Mouse (Mus musculus) c-Kit-negative CD71-positive TER-119-positive erythroid progenitor cells, embryonic 14.5 days (primary cell): ENCODE data around the gene Rnf157.
"Not testable (repeated sequence)": the region's sequence is repeated elsewhere in the genome, so short reads cannot be mapped to it uniquely, and the experiment has no call there.

ENCODE experiments used
- DNase-seq: peaks from one replicate; pipeline ENCODE4 v3.0.0-alpha.2; 2013; ENCODE audit warnings: low read depth, low spot score

Rnf157 gene

GRCm38 (mm10) chr11:116418194-116418840 is 5.5 kb upstream of the Rnf157 start:
- DNase-seq = no peak

- no peak for DNase-seq
Measured at GRCm38 (mm10) chr11:116417054-116417453, 4.2 kb upstream of the Rnf157 start.

- no peak for DNase-seq
Measured at GRCm38 (mm10) chr11:116416196-116416943, 3.5 kb upstream of the Rnf157 start.

- no peak for DNase-seq
Measured at GRCm38 (mm10) chr11:116413631-116414022, 795 bp upstream of the Rnf157 start.

- DNase-seq = no peak
Measured at GRCm38 (mm10) chr11:116412028-116412827, 604 bp downstream of the Rnf157 start.

DNA sequence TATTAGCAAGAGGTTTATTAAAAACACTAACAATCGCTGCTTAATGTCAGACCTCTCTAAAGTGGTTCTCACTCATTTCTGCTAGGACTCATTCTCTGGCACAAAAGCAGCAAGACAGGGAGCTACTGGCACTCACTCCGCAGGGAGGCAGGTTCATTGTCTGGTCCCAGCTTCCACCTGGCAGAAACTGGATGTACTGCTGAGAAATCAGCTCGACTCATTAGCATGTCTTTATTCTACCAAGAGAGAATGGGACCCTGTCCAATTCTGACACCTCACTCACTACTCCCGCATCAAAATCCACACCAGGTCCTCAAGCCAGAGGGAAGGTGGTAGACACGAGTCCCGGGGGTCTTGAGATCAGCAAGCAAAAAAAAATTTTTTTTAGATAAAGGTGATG is 1.2 kb downstream of the Rnf157 start:
- no peak for DNase-seq

DNA sequence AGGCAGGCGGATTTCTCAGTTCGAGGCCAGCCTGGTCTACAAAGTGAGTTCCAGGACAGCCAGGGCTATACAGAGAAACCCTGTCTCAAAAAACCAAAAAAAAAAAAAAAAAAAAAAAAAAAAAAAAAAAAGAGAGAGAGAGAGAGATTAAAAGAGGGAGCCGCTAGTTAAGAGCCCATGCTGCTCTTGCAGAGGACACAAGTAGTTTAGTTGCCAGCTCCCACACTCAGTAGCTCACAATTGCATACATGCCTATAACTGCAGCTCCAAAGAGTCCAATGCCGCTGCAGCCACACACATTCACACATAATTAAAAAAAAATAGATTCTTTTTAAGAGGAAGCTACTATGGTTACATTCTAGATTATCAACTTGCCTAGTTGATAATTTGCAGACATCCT is 2.4 kb downstream of the Rnf157 start:
- DNase-seq = not testable (repeated sequence)

GRCm38 (mm10) chr11:116409008-116409407 is 3.8 kb downstream of the Rnf157 start:
- no peak for DNase-seq

DNA sequence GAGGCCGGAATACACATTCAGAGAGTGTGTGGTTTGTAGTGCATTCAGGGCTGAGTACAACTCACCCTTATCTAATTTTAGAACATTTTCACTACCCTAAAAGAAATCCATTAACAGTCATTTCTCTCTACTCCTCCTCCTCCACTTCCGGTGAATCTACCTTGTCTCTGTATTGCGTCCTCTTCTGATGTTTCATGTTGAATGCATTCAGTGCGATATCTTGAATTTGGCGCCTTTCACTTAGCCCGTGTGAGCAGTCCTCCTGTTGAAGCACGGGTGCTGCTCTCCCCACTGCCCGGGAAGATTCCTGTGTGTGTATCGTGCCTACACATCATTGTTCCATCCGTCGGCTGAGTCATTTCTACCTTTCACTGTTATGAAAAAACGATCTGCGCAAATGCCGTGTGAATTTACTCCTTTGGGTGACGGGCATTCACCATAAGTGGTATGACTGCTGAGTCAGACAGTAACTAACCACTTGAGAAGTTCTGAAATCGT is 6.6 kb downstream of the Rnf157 start:
- DNase-seq = no peak

DNA sequence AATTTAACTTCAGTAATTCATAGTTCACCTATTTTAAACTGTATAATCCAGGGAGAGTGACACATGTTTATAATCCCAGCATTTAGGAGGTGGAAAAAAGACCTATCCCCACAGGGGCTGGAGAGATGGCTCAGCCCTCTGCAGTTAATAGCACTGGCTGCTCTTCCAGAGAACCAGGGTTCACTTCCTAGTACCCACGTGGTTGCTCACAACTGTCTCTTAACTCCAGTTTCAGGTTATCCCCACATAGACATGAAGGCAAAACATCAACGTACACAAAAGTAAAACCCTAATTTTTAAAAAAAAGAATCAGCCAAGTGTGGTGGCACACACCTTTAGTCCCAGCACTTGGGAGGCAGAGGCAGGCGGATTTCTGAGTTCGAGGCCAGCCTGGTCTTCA is 7.2 kb downstream of the Rnf157 start:
- no peak for DNase-seq

DNA sequence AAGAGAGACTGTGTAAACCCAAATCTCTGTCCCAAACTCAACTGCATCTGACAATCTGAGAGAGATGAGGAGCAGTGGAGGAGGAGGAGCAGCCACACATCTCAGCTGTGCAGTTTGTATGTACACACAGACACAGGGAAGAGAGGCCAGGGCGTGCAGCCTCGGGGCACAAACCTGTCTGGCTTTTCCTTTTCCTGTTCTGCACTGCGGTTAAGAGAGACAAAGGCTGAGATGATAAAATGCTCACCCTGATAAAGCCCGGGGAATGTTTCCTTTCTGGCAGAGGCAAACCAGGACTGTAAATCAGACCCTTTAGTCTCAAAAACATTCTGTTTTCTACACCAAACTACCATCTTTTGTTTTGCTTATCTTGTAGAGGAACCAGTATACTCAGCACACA is 12.3 kb downstream of the Rnf157 start:
- DNase-seq = no peak

GRCm38 (mm10) chr11:116398348-116398677 is 14.5 kb downstream of the Rnf157 start:
- DNase-seq = no peak

DNA sequence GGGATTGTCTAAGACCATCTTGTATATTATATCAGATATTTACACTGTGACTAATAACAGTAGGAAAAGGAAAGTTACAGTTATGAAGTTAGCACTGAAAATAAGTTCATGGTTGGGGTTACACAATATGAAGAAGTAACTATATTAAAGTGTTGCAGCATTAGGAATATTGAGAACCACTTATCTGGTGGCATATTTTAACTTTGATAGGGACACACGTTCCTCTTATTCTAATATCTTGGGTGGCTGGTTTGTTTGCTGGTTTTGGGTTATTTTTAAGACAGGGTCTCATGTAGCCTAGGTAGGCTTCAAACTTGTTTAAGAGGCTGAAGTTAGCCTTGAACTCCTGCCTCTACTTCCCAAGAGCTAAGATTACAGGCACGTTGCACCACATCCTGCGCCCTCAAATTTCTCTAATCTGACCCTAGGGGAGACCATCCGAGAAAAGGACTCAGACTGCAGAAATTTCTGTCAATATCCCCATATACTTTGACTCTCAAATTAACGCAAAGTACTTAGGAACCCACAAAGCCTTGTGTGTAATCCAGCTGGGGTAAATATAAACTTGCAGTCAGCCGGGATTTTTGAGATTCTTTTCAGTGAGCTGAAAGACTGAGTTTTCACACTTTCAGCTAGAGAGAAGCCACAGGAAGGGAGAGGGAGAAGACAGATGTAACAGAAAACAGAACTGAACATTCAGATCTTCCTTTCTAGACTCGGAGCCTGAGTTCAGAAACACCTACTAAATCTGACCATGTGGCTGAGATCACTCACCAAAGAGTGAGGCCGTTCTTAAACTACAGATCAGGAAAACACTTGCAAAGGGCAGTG is 15.1 kb downstream of the Rnf157 start:
- no peak for DNase-seq

DNA sequence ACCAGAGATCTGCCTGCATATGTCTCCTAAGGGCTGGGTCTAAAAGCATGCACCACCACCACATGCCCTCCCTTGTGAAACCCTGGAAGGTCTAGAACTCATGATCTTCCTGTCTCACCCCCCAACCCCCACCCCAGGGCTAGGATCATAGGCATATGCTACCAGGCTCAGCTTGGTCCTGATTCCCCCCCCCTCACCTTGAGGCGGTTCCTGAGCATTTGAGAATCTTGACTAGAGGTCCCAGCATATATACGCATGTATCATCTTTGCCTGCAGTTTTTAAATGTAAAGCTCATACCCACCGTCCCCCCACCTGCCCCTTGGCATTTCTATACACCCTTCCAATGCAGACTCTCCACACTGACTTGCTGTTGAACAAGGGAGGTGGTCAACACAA is 15.9 kb downstream of the Rnf157 start:
- DNase-seq = no peak

- DNase-seq = no peak
Measured at GRCm38 (mm10) chr11:116396276-116396933, 16.4 kb downstream of the Rnf157 start.

- DNase-seq = no peak
Measured at GRCm38 (mm10) chr11:116394769-116395168, 18.1 kb downstream of the Rnf157 start.

- DNase-seq = no peak
Measured at GRCm38 (mm10) chr11:116388841-116389480, 23.9 kb downstream of the Rnf157 start.

DNA sequence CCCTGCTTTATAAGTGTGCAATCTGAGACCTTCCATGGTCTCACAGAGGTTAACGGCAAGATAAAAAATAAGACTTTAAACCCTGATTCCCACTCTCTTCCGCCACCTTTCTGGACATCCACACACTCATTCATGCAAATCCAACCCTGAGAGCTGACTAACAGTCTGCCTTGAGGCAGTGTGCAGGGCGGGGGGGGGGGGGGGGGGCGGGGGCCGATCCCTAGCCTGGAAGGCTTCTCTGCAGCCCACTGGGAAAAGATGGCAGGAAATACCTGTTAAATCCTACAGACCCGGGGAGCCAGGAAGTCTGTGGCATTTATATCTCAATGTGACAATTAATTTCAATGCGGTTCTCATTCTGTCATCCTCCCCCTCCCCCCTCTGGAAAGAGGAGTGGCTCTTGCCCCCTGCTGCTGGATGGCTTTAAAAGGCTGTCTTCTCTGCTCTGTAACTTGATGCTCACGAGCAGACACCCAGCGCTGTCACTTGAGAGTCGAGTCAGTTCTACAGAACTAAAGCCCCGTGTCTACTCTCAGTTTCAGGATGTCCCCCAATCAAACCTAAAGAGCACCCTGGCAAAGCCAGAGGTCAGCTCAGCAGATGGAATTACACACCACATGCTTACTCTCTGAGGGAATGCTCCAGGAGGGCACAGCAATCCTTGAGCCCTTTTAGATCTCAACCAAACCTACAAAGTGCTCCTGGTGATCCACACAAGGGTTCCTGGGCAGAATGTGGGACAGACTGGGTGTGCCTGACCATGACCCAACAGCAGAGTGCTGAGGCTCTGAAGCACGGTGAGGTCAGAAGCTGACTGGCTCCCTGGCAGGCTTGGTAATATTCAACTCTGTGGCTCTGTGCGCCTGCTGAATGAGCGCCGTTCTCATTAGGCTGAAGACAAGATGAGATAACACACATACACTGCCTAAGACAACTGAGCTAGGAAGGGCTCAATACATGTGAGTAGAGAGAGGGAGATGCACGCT is 25.5 kb downstream of the Rnf157 start:
- no peak for DNase-seq

GRCm38 (mm10) chr11:116385999-116386398 is 26.8 kb downstream of the Rnf157 start:
- DNase-seq = no peak
